Mouse (Mus musculus) G1E (cell line): ENCODE data around the gene Plekhg1. TPM values are rescaled to one million over a fixed set of nuclear protein-coding genes. Genes with fewer than 3 reads are reported as not detected.

Source experiments
- ATAC-seq: 2 replicates; pipeline ENCODE4 v1.8.0; 2016; ENCODE audit warnings: mild to moderate bottlenecking; ENCODE audit not compliant: insufficient number of reproducible peaks, poor library complexity, low FRiP score, severe bottlenecking; ENCODE audit errors: extremely low read depth
- DNase-seq: peaks from one replicate; pipeline ENCODE4 v3.0.0; 2012; ENCODE audit warnings: low spot score
- H3K27me3 ChIP-seq: 2 replicates; pipeline ENCODE4 v1.6.1; 2012; ENCODE audit warnings: mild to moderate bottlenecking, low read length, inconsistent platforms; ENCODE audit not compliant: insufficient read depth
- H3K36me3 ChIP-seq: replicated peaks from 2 replicates; pipeline ENCODE3; 2012; ENCODE audit warnings: mild to moderate bottlenecking, inconsistent platforms
- H3K4me1 ChIP-seq: 2 replicates; pipeline ENCODE4 v1.6.1; 2012; ENCODE audit warnings: low read depth, low read length, inconsistent platforms, mixed read lengths; ENCODE audit not compliant: insufficient read depth
- H3K4me3 ChIP-seq: 2 replicates; pipeline ENCODE4 v1.5.1; 2012; ENCODE audit warnings: low read depth, mild to moderate bottlenecking, inconsistent platforms, low read length, moderate library complexity, mixed read lengths
- H3K9me3 ChIP-seq: replicated peaks from 2 replicates; pipeline ENCODE4 v1.6.1; 2012; ENCODE audit warnings: inconsistent platforms
- CTCF ChIP-seq: IDR thresholded peaks from 2 replicates; pipeline ENCODE4 v1.5.1; 2012; ENCODE audit warnings: low read depth, low read length, inconsistent platforms, mixed read lengths
- GATA1 ChIP-seq: IDR thresholded peaks from 2 replicates; pipeline ENCODE4 v1.6.1; 2012; ENCODE audit warnings: borderline replicate concordance, low read length, inconsistent platforms, mixed read lengths
- GATA2 ChIP-seq: IDR thresholded peaks from 2 replicates; pipeline ENCODE4 v1.6.1; 2012; ENCODE audit warnings: low read depth, low read length, inconsistent platforms, borderline replicate concordance
- POLR2AphosphoS5 ChIP-seq: IDR thresholded peaks from 2 replicates; pipeline ENCODE4 v1.6.1; 2012; ENCODE audit warnings: low read depth, low read length, inconsistent platforms; ENCODE audit not compliant: insufficient replicate concordance
- TAL1 ChIP-seq: conservative IDR thresholded peaks from 2 replicates; pipeline ENCODE4 v1.6.1; 2012; ENCODE audit warnings: low read depth, low read length, inconsistent platforms, mixed read lengths
- polyA plus RNA-seq: library from polyadenylated mRNA; stranded (reverse); fragments of >175 nt; gene quantifications from 2 replicates; pipeline ENCODE4 v1.2.3, GENCODE M21; 2012
- total RNA-seq, 2 experiments: library from RNA; stranded (forward) in 1 of 2; stranded (reverse) in 1 of 2; fragments of 200-1000 nt in 1 of 2; fragments of >200 nt in 1 of 2; fragmentation: Nextera tagmentation in 1 of 2; gene quantifications; 2 replicates each; pipeline ENCODE4 v1.2.3; 2014 to 2017

Plekhg1 gene
- total and polyA plus RNA-seq, 3 experiments, result 0.15 to 1.8 (median 1.6) TPM

- peak; percentile 80 for ATAC-seq
- Histone ChIP-seq H3K9me3 (no peaks in the 10 kb centered on the region), H3K27me3 (no peaks in the 10 kb centered on the region), H3K4me1 (no peaks in the 10 kb centered on the region), H3K36me3 (no peaks in the 10 kb centered on the region), H3K4me3 (peak overlapping the region; percentile 0; the same call in 1 of the 2 replicates)
- DNase-seq, result no peak
- no peak for TF ChIP-seq POLR2AphosphoS5
Observed at GRCm38 (mm10) chr10:3831597-3832351, 91.6 kb downstream of the Plekhg1 start.

- Histone ChIP-seq H3K9me3 (no peaks in the 10 kb centered on the region), H3K4me3 (no peak overlapping the region), H3K4me1 (no peaks in the 10 kb centered on the region), H3K36me3 (no peaks in the 10 kb centered on the region), H3K27me3 (no peaks in the 10 kb centered on the region)
- DNase-seq (no peak), ATAC-seq (no peak)
- TF ChIP-seq POLR2AphosphoS5, result no peak
- no peak for TF ChIP-seq GATA2
- TF ChIP-seq CTCF, result no peak
- TF ChIP-seq GATA1, result no peak
- no peak for TF ChIP-seq TAL1
Observed at GRCm38 (mm10) chr10:3834060-3834459, 93.9 kb downstream of the Plekhg1 start.

GRCm38 (mm10) chr10:3834678-3835077 lies 94.5 kb downstream of the Plekhg1 start:
- DNase-seq (no peak), ATAC-seq (no peak; the same call in 1 of the 2 replicates)
- H3K4me3 ChIP-seq, result no peak overlapping the region
- no peaks in the 10 kb centered on the region for H3K9me3 ChIP-seq
- no peaks in the 10 kb centered on the region for H3K4me1 ChIP-seq
- H3K27me3 ChIP-seq, result no peaks in the 10 kb centered on the region
- no peaks in the 10 kb centered on the region for H3K36me3 ChIP-seq
- TF ChIP-seq GATA1 (no peak), GATA2 (no peak), CTCF (no peak), POLR2AphosphoS5 (no peak), TAL1 (no peak)

GRCm38 (mm10) chr10:3835616-3836015 lies 95.5 kb downstream of the Plekhg1 start:
- DNase-seq (no peak), ATAC-seq (no peak)
- Histone ChIP-seq H3K9me3 (no peaks in the 10 kb centered on the region), H3K4me1 (no peaks in the 10 kb centered on the region), H3K27me3 (no peaks in the 10 kb centered on the region), H3K36me3 (no peaks in the 10 kb centered on the region), H3K4me3 (no peak overlapping the region)
- TF ChIP-seq GATA1, result no peak
- TF ChIP-seq POLR2AphosphoS5, result no peak
- no peak for TF ChIP-seq TAL1
- TF ChIP-seq GATA2, result no peak
- no peak for TF ChIP-seq CTCF

- no peaks in the 10 kb centered on the region for H3K27me3 ChIP-seq
- H3K9me3 ChIP-seq, result no peaks in the 10 kb centered on the region
- H3K4me1 ChIP-seq, result no peaks in the 10 kb centered on the region
- ATAC-seq (no peak), DNase-seq (no peak)
- H3K36me3 ChIP-seq, result no peaks in the 10 kb centered on the region
- no peak for TF ChIP-seq GATA1
- H3K4me3 ChIP-seq, result no peak overlapping the region
Observed at GRCm38 (mm10) chr10:3839748-3840432, 99.7 kb downstream of the Plekhg1 start.

DNA sequence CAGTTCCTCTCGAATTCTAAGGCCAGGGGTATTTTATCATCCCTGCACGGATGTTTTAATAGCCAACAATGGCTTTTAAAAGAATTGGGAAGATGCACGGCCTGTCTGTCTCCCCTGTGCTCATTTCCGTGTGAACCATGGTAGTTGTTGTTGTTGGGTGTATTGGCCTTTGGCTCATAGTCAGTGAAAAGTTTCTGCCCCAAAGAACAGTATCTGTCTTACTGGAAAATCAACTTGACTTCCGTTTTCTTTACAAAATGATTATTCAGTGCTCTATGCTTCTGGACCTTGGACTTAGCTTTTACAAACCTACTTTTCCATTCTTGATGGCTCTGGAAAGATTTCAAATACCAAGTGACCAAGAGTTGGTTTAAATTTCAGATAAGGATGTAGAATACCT lies 104.3 kb downstream of the Plekhg1 start:
- ATAC-seq (no peak), DNase-seq (no peak)
- Histone ChIP-seq H3K36me3 (no peaks in the 10 kb centered on the region), H3K4me3 (no peak overlapping the region), H3K4me1 (no peaks in the 10 kb centered on the region), H3K9me3 (no peaks in the 10 kb centered on the region), H3K27me3 (no peaks in the 10 kb centered on the region)
- no peak for TF ChIP-seq POLR2AphosphoS5
- no peak for TF ChIP-seq GATA1
- TF ChIP-seq CTCF, result no peak
- TF ChIP-seq TAL1, result no peak
- no peak for TF ChIP-seq GATA2

DNA sequence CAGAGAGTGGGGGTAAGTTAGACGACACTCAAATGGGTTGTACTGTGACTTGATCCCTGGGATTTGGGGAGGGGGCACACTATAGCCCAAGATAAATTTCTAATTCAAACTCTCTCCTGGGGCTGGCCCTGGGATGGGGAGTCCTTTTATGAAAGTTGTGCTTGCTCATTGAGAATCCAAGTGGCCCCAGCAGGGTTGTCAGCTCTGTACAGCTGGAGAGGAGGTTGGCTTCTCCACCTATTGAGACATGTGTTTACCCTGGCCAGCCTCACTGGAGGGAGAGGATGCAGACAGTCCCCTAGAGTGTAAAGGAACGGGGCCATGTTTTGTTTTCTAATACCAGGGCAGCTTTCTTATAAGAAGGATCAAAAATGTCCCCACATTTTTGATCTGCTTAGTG lies 106.9 kb downstream of the Plekhg1 start:
- DNase-seq (no peak), ATAC-seq (no peak)
- TF ChIP-seq GATA1 (no peak), CTCF (no peak)
- no peak overlapping the region for H3K4me3 ChIP-seq
- H3K36me3 ChIP-seq, result no peaks in the 10 kb centered on the region
- no peaks in the 10 kb centered on the region for H3K9me3 ChIP-seq
- no peaks in the 10 kb centered on the region for H3K4me1 ChIP-seq
- H3K27me3 ChIP-seq, result no peaks in the 10 kb centered on the region
